Mouse (Mus musculus): ENCODE measurements around the gene S100a3.

GRCm38 (mm10) chr3:90649832-90650231 is 89.5 kb downstream of the S100a3 start:
- no peak for TF ChIP-seq CTCF (IDR thresholded peaks at IDR 0.05; ENCODE audit: control insufficient read depth, insufficient read depth, insufficient replicate concordance, low read depth, low read length)
- no peak for TF ChIP-seq POLR2A (IDR thresholded peaks at IDR 0.05; ENCODE audit: control insufficient read depth, low read depth, low read length)
